Mouse (Mus musculus) 3134 (cell line): ENCODE measurements around the gene Mrpl38.

ENCODE experiments used
- DNase-seq: peaks from one replicate; pipeline ENCODE4 v3.0.0-alpha.2; 2011; ENCODE audit warnings: low spot score; ENCODE audit not compliant: insufficient read length; ENCODE audit errors: extremely low read depth

Gene Mrpl38

DNA sequence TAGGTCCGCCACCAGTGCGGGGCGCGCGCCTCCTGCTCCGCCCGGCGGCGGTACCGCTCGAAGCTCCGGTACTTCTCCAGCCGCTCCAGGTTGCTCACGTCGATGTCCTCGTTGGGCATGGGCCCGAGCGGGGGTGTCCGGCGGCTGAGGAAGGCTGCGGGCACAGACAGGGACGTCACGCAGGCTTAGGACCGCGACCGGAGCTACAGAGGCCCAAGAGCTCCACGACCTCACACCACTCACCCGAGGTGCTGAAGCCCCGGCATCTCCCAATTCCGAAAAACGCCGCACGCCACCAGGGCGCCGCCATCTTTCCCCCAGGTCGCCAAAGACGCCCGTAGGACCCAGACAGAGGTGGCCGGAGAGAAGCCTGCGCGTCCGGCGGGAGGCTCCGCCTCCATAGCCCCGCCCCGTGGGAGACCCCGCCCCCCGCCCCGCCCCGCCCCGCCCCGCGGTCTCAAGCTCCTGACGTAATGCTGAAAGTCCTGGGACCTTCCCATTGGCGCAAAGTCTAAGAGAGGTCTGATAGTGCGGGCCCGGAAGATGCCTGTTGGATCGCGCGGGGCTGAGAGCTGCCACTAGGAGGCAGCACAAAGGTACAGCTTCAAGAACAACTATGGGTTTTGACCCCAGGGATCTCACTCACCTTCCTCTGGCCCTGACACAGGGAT, at the start of gene Mrpl38:
TSS of gene Mrpl38 (minus strand) at position 401 of the 671 bp plus-strand sequence.
- peak; percentile 85 for DNase-seq

DNA sequence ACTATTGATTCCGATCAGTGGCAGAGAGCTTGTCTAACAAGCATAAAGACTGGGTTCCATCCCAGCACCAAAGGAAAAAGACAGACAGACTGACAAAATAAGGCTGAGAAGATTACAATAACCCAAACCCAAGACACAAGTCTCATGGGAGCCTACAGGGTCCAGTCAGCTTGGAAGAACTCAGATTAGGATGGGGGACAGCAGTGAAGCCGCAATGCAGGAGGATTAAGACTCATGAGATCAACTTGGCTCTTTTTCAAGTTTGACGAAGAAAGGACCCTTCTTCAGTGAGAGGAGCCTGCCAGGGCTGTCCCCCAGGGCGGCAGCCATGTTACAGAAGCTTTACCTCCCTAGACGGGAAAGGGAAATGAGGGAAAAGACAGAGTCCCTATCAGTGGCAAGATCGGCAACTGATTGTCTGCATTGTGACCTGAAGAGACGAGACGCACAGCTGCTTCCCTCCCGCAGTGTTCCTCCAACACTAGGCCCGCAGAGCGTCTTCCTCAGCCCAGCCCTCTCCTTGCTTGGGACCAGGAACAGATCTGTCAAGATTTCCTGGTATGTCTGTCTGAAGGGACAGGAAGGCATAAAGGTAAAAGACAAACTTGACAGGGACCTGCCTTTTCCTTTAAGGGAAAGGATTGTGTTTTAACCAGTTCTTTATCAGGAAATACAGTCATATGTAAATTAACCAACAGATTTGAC, 48.7 kb upstream of the Mrpl38 start:
- DNase-seq: no peak

DNA sequence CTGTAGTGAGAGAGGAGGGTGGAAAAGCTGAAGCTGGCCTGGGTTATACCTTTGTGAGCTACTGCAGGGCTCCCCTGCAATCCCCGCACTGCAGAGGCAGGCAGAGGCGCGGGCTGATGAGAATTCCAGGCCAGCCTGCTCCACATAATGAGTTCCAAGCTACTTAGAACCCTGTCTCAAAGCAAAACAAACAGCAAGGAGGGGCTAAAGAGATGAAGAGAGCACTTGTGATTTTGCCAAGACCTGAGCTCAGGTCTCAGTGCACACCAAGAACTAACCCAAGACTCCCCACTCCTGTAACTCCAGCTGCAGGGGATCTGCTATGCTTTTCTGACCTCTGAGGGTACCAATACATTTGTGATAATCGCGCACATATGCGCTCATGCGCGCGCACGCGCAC, 47.7 kb upstream of the Mrpl38 start:
- no peak for DNase-seq

DNA sequence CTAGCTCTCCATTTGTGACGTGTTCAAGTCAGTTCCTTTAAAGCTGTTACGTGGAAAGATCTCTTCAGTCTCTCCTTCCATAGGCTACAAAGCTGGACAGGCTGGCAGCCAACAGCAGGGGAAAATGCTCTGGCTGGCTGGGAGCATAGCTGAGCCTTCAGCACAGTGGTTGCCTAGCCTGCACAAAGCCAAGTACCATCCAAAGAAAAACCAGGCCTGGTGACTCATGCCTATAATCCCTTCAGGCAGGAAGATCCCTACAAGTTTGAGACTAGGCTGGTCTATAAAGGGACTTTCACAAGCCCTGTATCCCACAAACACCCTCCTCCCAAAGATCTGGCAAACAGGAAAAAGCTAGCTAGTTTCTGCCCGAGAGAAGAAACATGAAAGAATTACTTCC, 47.2 kb upstream of the Mrpl38 start:
- peak; percentile 73 for DNase-seq

DNA sequence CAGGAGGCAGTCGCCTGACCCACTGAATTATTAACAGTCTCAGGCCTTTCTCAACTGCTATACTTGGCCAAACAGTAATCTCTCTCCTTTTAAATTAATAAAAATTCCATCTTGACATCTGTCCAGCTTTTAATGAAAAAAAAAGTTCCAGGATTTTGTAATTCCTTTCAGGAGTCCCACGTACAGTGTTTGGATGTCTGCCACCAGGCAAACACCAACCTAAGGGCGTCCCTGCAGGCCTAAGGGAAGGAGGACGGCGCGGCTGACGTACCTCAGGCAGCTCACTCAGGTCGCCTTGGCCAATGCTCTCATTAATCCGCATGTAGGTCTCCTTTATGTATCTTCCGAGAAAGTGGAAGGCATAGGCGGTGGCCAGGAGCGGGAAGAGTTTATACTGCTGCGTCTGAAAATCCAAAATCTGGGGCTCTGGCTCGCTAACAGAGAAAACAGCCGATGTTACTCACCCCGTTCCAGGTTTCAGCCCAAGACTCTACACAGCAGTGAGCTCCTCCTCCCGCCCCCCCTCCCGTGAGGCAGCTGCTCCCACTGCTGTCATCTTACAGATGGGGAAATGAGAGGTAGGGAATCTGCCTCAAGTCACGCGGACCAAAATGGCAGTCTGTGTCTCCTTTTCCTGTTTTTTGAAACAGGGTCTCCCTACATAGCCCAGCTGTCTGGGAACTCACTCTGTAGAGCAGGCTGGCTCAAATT, 39.9 kb upstream of the Mrpl38 start:
- no peak for DNase-seq

DNA sequence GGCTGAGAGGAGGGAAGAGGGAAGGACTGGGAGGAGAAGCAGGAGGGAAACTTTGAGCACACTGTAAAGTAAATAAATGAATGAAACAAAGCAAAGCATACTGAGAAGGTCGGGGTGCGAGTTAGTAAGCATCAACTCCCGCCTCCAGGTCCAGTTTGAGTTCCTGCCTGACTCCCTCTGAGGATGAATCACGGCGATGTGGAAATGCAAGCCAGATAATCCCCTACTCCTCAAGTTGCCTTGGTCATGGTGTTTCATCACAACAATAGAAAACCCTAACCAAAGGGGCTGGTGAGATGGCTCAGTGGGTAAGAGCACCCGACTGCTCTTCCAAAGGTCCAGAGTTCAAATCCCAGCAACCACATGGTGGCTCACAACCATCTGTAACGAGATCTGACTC, 37.3 kb upstream of the Mrpl38 start:
- DNase-seq: no peak

DNA sequence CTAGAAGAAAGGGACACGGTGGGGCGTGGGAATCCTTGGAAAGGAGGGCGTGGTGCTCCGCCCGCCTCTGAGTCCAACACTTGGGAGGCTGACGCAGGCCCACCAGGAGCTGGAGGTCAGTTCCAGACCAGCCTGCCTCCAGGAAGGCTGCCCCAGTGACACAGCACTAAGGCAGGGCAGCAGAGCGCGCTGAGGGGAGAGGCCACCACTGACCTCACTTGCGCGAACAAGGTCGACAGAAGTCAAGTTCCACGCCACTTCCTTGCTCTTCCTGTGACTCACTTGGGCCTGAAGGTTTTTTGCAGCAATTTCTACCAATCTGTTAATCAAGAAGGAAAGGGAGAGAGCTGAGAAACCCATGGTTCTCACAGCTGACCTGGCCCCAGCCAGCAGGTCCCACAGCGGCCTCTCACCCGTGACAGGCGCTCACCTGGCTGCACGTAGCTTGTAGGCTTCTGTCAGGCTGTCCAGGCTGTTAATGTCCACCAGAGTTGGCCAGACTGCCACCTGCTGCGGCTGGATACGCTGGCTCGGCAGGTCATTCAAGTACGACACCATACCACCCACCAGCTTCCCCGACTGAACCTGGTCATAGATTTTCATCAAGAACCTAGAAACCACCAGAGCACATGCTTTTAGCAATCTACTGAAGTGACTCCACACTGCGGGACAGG, 36.2 kb upstream of the Mrpl38 start:
- DNase-seq: no peak

DNA sequence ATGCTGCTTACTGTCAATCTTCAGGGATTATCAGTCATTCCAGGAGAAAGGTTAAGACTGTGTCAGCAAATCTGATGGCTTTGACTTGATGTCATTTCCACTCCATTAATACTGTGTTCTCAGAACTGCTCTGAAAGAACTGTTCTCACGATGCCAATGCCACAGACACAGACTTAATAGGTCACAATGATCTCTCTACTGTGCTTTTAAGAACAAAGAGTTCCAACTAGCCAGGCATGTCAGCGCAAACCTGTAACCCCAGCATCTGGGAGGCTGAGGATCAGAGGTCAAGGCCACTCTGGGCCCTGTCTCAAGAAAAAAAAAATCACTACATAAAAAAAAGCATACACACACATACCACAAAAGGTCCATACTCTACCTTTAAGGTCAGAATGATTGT, 33.3 kb upstream of the Mrpl38 start:
- DNase-seq: no peak

DNA sequence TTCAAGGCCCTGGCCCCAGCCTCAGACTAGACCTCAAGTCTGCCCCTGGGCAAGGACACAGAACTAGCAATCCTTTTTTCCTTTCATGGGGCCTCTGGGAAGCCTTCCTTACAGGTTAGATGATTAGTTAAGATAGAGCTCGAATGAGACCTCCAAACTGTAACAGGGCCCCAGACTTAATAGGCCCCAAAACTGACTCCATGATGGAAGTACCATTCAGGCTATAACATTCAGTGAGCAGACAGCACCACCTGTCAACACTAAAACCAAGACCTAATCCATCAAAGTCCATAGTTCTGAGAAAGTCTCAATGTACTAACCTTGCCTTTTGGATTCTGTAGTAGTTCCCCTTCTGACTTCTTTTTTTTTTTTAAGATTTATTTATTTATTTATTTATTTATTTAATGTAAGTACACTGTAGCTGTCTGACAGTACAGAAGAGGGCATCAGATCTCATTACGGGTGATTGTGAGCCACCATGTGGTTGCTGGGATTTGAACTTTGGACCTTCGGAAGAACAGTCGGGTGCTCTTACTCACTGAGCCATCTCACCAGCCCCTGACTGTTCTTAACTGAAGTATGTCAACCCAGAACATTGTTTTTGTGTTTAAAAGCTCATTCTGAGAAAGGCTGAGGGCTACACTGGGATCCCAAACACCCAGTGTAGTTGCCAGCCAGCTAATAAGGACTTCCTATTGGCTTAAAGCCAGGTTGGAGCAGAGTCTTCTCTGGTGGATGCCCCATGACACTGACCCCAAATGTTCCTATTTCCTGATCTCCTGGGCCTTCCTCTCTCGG, 31.5 kb upstream of the Mrpl38 start:
- no peak for DNase-seq

DNA sequence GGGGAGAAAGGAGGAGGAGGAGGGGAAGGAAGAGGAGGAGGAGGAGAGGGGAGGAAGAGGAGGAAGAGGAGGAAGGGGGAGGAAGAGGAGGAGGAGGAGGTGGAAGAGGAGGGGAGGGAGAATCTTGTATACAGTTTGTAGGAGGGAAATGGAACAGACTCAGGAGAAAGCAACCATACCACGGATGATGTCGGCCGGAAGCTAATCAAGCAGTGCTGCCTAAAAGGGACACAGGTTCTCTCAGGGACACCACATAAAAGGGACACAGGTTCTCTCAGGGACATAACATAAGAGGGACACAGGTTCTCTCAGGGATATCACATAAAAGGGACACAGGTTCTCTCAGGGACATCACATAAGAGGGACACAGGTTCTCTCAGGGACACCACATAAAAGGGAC, 30.5 kb upstream of the Mrpl38 start:
- no peak for DNase-seq

DNA sequence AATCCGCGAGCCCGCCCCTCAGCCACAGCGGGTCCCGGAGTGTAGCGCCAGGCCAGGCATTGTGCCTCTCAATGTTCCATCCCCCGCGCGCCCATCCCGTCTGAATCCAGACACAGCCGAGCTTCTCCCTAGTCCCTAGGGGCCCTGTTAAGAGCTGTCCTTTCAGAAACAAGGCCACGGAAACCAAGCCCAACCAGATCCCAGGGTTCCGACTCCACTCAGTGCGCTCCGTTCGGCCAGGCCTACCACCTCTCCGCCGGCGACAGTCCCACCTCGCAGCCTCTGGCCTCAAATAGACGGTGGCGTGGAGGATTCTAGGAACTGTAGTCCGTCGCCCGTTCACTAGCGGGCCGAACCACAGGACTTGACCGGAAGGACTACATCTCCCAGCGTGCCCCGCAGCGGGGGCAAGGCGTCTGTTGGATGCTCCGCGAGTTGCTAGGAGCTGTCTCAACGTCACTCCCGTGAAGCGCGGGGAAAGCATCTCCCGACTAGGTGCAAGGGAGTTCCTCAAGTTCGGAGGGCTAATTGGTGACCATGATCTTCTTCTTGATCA, 29.3 kb upstream of the Mrpl38 start, which contains the start of gene Fbf1:
TSS of gene Fbf1 (minus strand) at position 283 of the 556 bp plus-strand sequence.
- DNase-seq: peak; percentile 95

DNA sequence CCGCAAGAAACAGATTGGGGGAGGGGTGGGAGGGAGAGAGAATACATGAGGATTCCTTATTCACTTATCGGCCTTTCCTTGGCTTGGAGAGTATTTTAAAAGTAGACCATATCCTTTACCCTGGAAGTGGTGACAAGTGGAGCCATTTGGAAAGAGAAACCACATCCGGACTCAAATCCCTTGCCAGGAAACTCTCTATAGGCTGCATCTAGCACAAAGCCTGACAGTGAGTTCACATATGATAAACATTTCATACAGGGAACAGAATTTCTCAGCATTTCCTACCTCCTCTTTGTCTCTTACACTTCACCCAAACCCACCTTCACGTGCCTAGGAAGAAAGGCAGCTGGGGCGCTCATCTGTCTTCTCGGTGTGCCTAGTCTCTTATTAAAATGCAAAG, 28.6 kb upstream of the Mrpl38 start:
- peak; percentile 55 for DNase-seq

DNA sequence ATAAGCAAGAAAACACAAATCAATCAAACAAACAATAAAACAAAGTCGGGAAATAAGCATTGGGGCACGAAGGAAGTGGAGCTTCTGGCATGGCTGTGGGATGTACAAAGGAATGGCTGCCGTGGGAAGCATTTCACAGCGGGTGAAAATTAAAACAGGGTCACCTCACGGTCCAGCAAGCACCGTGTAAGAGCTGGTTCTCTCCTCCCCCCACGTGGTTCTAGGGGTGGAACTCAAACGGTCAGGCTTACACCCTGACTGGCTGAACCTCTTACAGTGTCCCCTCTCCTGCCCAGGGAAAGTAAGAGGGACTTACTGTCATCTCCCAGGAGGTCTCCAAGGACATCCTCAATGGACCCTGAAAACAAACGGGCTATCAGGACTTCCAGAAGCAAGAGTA, 24.3 kb upstream of the Mrpl38 start:
- DNase-seq: no peak

DNA sequence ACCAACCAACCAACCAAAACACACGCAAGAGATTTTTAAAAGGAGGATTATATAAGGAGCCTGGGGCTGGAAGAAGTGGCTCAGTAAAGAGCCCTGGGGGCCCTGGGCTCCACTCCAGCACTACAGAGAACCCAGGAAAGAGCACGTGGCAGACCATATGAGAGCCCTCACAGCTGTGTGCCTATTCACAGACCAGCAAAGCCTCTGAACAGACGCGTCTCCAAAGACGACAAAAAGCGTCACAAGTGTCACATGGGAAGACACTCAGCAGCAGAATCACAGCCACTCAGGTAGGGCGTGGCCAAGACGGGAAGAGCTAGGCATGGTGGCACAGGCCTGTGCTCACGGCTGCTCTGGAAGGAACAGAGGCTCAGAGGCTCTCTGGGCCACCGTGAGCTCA, 23.5 kb upstream of the Mrpl38 start:
- no peak for DNase-seq

DNA sequence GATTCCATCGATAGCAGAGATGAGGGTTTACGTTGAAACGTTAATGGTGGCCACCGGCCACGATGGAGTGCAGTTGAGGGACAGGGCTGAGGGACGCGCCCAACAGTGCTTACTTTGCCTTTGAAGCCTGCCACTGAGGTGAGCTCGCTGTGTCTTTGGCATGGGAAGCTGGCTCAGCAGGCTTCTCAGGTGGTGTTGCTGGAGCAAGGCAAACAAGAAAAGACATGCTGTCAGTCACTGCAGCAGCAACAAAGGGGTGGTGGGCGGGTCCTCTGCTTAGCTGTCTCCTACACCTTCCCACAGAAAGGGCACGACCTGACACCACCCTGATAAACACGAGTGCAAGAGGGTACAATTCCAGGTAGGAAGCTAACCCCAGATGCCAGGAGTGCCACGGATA, 22.6 kb upstream of the Mrpl38 start:
- no peak for DNase-seq

DNA sequence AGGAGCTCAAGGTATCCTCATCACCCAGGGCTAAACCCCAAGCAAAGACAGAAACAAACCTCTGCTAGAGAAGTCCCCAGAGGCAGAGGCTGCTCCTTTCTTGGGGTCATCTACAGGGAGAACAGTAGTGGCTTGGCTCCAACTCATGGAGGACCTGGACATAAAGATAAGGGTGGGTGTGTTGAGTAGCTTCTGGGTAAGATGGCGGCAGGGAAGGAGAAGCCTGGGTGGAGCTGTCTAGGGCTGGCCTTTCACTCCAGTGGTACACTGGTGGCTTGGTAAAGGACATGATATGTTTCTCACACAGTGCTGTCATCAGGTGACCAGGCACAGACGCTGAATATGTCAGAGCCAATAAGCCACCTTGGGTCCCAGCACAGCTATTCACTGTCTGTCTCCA, 12.3 kb upstream of the Mrpl38 start:
- DNase-seq: no peak

DNA sequence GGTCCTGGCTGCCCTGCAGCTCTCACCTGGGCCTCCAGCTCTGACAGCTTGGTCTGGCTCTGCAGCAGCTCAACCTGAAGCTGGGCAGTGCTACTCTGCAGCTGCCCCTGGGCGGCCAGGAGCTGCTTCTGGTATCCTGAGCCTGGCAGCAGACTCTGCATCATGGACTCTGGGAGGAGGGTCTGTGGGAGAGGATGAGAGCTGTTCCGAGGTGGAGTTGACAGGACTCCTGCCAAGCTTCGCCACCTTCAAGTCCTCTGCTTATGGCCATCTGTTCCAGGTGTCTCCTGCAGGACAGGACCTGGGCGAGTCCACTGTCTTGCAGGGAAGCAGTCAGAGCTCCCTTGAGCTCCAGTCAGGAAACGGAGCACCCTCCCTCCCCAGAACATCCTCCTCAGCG, 10.7 kb upstream of the Mrpl38 start:
- DNase-seq: no peak

DNA sequence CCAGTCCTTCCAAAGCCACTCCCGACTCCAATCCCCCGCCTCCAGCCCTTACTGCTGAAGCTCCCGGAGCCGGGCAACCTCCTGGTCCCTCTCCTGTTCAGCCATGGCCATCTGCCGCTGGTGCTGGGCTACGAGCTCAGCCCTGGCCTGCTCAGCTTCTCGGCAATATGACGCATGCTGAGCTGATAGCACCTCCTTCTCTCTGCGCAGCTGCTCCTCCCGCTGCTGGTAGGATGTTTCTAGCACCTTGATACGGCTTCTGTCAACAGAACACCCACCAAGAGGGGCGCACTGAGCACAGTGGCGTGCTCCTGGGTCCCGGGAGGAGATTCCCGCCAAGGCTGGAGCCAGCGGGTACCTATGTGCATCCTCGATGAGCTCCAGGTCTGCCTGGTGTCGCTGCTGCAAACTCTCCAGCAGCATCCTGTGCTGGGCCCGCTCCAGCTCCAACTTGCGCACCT, 10.1 kb upstream of the Mrpl38 start:
- DNase-seq: no peak

DNA sequence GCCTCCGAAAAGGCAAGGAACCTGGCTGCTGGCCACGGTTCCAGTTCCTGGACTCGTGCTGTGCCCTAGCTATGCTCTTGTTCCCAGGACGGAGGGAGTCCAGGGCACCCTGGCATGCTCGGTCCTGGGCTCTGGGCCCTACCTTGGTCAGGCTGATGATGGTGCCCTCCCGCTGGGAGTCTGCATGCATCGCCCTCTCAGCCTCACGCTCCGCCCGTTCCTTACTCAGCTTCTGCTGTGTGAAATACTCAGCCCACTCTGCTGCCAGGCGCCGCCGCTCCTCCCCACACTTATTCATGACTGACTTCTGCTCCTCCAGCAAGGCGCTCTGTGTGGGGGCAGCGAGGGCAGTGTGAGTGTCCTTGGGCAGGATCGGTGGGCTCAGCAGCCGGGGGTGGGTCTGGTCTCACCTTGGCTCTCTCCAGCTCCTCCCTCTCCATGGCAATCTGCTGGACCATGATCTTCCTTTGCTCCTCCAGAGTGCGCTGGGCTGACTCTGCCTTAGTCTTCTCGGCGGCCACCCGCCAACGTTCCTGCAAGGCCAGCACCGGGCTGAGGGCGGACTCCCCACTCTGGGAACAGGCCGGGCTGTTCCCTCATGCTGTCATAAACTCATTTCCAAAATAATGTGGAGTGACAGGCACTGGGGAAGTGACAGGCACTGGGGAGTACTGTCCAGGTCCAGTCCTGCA, 7.8 kb upstream of the Mrpl38 start:
- no peak for DNase-seq
